Mouse (Mus musculus) hindbrain, embryonic 11.5 days (tissue): ENCODE data around the gene Ifnl2. TPM values are rescaled to one million over a fixed set of nuclear protein-coding genes. Genes with fewer than 3 reads are reported as not detected.

Experiments
- ATAC-seq: fragments of 200-750 bp; cut with Nextera tagmentation; 2 replicates; pipeline ENCODE4 v1.8.0; 2017; ENCODE audit warnings: mild to moderate bottlenecking, moderate TSS enrichment, moderate library complexity; ENCODE audit not compliant: low FRiP score
- DNase-seq: peaks from one replicate; pipeline ENCODE4 v3.0.0-alpha.2; 2015; ENCODE audit warnings: low spot score
- H3K27ac ChIP-seq: fragments of 300-500 bp; sonication (generic); 2 replicates; pipeline ENCODE4 v1.5.1; 2014; ENCODE audit warnings: mild to moderate bottlenecking, low read depth, low read length
- H3K27me3 ChIP-seq: fragments of 300-500 bp; sonication (generic); 2 replicates; pipeline ENCODE4 v1.6.1; 2014; ENCODE audit warnings: mild to moderate bottlenecking, low read length, moderate library complexity, mixed read lengths; ENCODE audit not compliant: control insufficient read depth, insufficient read depth
- H3K36me3 ChIP-seq: fragments of 300-500 bp; sonication (generic); 2 replicates; pipeline ENCODE4 v1.6.1; 2014; ENCODE audit warnings: mild to moderate bottlenecking, low read length, moderate library complexity, mixed read lengths; ENCODE audit not compliant: control insufficient read depth, insufficient read depth
- H3K4me1 ChIP-seq: fragments of 300-500 bp; sonication (generic); replicated peaks from 2 replicates; pipeline ENCODE4 v1.6.1; 2014; ENCODE audit warnings: low read length, mixed read lengths; ENCODE audit not compliant: control insufficient read depth, insufficient read depth
- H3K4me2 ChIP-seq: fragments of 300-500 bp; sonication (generic); replicated peaks from 2 replicates; pipeline ENCODE4 v1.6.1; 2014; ENCODE audit warnings: mild to moderate bottlenecking, low read depth, low read length
- H3K4me3 ChIP-seq: fragments of 300-500 bp; sonication (generic); 2 replicates; pipeline ENCODE4 v1.5.1; 2014; ENCODE audit warnings: low read depth, low read length
- H3K9ac ChIP-seq: fragments of 300-500 bp; sonication (generic); 2 replicates; pipeline ENCODE4 v1.6.1; 2014; ENCODE audit warnings: low read depth, low read length
- H3K9me3 ChIP-seq: fragments of 300-500 bp; sonication (generic); 2 replicates; pipeline ENCODE4 v1.6.1; 2016; ENCODE audit warnings: low read length; ENCODE audit not compliant: control insufficient read depth
- WGBS: fragments of 180-500 bp; shearing (Covaris S2); extraction: QIAGEN DNeasy Blood & Tissue Kit; methylation state at CpG from one replicate; pipeline ENCODE4 v1.1.7; 2014; 5-methylcytosine and 5-hydroxymethylcytosine counted together
- polyA plus RNA-seq: library from polyadenylated mRNA; unstranded; fragments of >200 nt; fragmentation: Nextera tagmentation; extraction: Ambion mirVana; gene quantifications from 2 replicates; pipeline ENCODE4 v1.2.1, GENCODE M21; 2014

Gene Ifnl2
- polyA plus RNA-seq, 1 experiment from 2014 or later, result not detected

DNA sequence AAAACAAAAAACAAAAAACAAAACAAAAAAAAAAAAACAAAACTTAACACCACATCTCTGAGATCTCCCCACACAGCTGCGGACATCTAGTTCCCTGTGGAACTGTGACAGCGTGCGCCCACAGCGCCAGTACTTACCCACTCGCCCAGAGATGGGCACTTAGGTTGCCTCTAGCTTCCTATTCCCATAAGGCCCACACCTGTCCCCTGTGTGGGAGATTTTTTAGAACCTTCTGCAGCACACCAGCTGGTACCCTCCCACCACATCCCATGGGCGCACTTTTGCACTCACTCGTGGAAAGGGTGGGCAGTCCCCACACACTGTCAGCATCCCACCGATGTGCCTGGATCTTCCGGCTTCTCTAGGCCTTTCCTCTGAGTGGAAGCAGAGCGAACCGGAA lies 27.4 kb downstream of the Ifnl2 start:
- no peaks in the 10 kb centered on the region; the same call in 1 of the 2 replicates for H3K27me3 ChIP-seq
- no peak overlapping the region for H3K27ac ChIP-seq
- ATAC-seq (no peak), DNase-seq (no peak)
- H3K4me2 ChIP-seq, result no peak overlapping the region
- H3K4me3 ChIP-seq, result no peak overlapping the region
- 89% methylated on average over 11 of the region's 11 CpGs for WGBS
- H3K36me3 ChIP-seq, result no peaks in the 10 kb centered on the region
- no peaks in the 10 kb centered on the region for H3K9me3 ChIP-seq
- H3K4me1 ChIP-seq, result no peaks in the 10 kb centered on the region
- H3K9ac ChIP-seq, result no peak overlapping the region

GRCm38 (mm10) chr7:28478854-28479253 lies 31.4 kb downstream of the Ifnl2 start:
- Histone ChIP-seq H3K9me3 (no peaks in the 10 kb centered on the region), H3K9ac (no peak overlapping the region), H3K27ac (no peak overlapping the region), H3K4me1 (no peaks in the 10 kb centered on the region), H3K4me2 (no peak overlapping the region), H3K4me3 (no peak overlapping the region), H3K27me3 (no peaks in the 10 kb centered on the region), H3K36me3 (no peaks in the 10 kb centered on the region)
- ATAC-seq (no peak), DNase-seq (no peak)
- WGBS, result 10% methylated on average over 8 of the region's 8 CpGs

DNA sequence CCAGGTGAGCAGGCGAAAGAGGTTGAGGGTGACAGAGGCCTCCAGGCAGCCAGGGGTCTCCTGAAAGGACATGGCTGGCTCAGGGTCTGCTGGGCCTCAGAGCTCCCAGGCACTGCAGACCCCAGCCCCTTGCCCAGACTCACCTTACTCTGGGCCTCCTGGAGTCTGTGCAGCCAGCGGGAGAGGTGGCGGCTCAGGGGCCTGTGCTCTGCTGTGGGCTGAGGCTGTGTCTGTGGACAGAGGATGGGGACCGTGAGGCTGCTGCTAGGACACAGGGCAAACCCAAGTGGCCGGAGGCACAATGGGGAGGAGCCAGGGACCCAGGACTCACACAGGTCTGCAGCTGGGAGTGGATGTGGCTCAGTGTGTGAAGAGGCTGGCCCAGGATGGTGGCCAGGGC lies 32.9 kb downstream of the Ifnl2 start:
- H3K9ac ChIP-seq, result no peak overlapping the region
- H3K4me3 ChIP-seq, result no peak overlapping the region
- no peak overlapping the region for H3K27ac ChIP-seq
- H3K27me3 ChIP-seq, result no peaks in the 10 kb centered on the region
- DNase-seq (no peak), ATAC-seq (no peak)
- no peak overlapping the region for H3K4me2 ChIP-seq
- no peaks in the 10 kb centered on the region for H3K36me3 ChIP-seq
- WGBS, result 85% methylated on average over 5 of the region's 5 CpGs
- H3K4me1 ChIP-seq, result no peaks in the 10 kb centered on the region
- no peaks in the 10 kb centered on the region for H3K9me3 ChIP-seq

DNA sequence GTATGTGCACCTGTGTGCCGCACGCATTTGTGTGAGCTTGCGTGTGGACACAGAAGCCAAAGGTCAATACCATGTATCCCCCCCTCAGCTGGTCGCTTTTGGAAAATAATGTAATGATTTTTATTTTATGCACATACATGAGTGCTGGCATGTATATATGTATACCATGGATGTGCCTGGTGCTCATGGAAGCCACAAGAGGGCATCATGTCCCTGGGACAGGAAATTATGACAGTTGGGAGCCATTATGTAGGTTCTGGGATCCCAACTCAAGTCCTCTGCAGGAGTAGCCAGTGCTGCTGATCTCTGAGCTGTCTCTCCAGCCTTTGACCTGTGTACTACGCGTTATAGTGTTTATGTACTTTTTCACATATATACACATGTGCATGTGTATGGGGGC lies 34.1 kb downstream of the Ifnl2 start:
- Histone ChIP-seq H3K4me1 (no peaks in the 10 kb centered on the region), H3K4me3 (no peak overlapping the region), H3K27me3 (no peaks in the 10 kb centered on the region), H3K27ac (no peak overlapping the region), H3K36me3 (no peaks in the 10 kb centered on the region), H3K4me2 (no peak overlapping the region), H3K9ac (no peak overlapping the region), H3K9me3 (no peaks in the 10 kb centered on the region)
- no peak for DNase-seq
- 87% methylated on average over 6 of the region's 6 CpGs for WGBS
- no peak for ATAC-seq

DNA sequence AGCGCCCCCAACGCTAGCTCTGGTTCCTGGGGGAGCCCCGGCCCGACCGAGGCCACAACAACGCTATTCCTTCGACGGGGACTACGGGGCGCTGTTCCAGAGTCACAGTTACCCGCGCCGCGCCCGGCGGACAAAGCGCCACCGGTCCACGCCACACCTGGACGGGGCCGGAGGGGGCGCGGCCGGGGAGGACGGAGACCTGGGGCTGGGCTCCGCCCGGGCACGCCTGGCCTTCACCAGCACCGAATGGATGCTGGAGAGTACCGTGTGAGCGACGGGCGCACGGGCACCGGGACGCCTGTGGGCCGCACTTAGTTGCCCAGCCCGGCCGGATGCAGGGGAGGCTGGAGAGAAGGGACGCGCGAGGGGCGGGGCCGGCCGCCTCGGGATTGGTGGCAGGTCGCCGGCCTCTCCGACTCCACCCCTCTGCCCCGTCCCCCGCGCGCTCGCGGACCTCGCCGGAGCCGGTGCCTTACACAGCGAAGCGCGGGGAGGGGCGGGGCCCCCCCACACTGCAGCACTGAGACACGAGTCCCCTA lies 43.0 kb downstream of the Ifnl2 start:
- WGBS, result 1% methylated on average over 52 of the region's 63 CpGs
- peak overlapping the region; percentile 67 for H3K4me2 ChIP-seq
- ATAC-seq (peak; percentile 77), DNase-seq (peak; percentile 81)
- peaks cover 7% of the 10 kb centered on the region; the same call in 1 of the 2 replicates for H3K36me3 ChIP-seq
- no peaks in the 10 kb centered on the region for H3K9me3 ChIP-seq
- H3K4me1 ChIP-seq, result no peaks in the 10 kb centered on the region
- H3K9ac ChIP-seq, result peak overlapping the region; percentile 44
- peaks cover 10% of the 10 kb centered on the region for H3K27me3 ChIP-seq
- no peak overlapping the region for H3K27ac ChIP-seq
- peak overlapping the region; percentile 30 for H3K4me3 ChIP-seq

- 15% methylated on average over 40 of the region's 40 CpGs for WGBS
- DNase-seq, result no peak
- H3K4me1 ChIP-seq, result no peaks in the 10 kb centered on the region
Observed at GRCm38 (mm10) chr7:28466721-28467212, 43.5 kb downstream of the Ifnl2 start.

GRCm38 (mm10) chr7:28464416-28465212 lies 45.6 kb downstream of the Ifnl2 start:
- no peak overlapping the region for H3K9ac ChIP-seq
- DNase-seq (peak; percentile 35), ATAC-seq (no peak)
- H3K4me2 ChIP-seq, result no peak overlapping the region
- no peak overlapping the region for H3K4me3 ChIP-seq
- peaks cover 10% of the 10 kb centered on the region for H3K27me3 ChIP-seq
- H3K36me3 ChIP-seq, result peaks cover 13% of the 10 kb centered on the region
- H3K9me3 ChIP-seq, result no peaks in the 10 kb centered on the region
- no peaks in the 10 kb centered on the region for H3K4me1 ChIP-seq
- no peak overlapping the region for H3K27ac ChIP-seq
- 55% methylated on average over 10 of the region's 10 CpGs for WGBS

More at GRCm38 (mm10) chr7:28466721-28467212, 43.5 kb downstream of the Ifnl2 start:
- peaks cover 8% of the 10 kb centered on the region; the same call in 1 of the 2 replicates for H3K36me3 ChIP-seq
- peaks cover 10% of the 10 kb centered on the region for H3K27me3 ChIP-seq
- H3K9me3 ChIP-seq, result no peaks in the 10 kb centered on the region
- peak overlapping the region; percentile 67 for H3K4me2 ChIP-seq
- peak; percentile 34 for ATAC-seq
- peak overlapping the region; percentile 30 for H3K4me3 ChIP-seq
- peak overlapping the region; percentile 44; the same call in 1 of the 2 replicates for H3K9ac ChIP-seq
- no peak overlapping the region for H3K27ac ChIP-seq

DNA sequence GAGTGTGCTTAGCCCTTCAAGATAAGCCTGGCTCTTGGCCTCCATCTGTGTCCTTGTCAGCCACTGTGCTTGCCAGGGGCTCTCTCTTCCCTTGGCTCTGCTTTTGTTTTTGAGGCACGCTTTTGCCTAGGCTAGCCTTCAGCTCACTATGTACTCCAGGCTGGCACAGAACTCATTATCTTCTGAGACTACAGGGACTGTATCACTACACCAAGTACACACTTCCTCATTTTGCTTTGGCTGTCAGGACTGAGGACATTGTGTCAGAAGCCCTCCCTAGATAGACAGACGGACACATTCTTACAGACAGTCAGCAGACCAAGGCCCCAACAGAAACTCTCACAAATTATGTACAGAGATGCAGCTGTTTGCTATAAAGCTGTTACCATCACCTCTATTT lies 47.5 kb downstream of the Ifnl2 start:
- no peak overlapping the region for H3K4me2 ChIP-seq
- 93% methylated on average over 2 of the region's 2 CpGs for WGBS
- no peak overlapping the region for H3K27ac ChIP-seq
- no peak overlapping the region for H3K4me3 ChIP-seq
- H3K27me3 ChIP-seq, result peaks cover 10% of the 10 kb centered on the region
- no peak overlapping the region for H3K9ac ChIP-seq
- no peak for ATAC-seq
- DNase-seq, result no peak
- no peaks in the 10 kb centered on the region for H3K9me3 ChIP-seq
- peaks cover 18% of the 10 kb centered on the region for H3K36me3 ChIP-seq
- H3K4me1 ChIP-seq, result no peaks in the 10 kb centered on the region

DNA sequence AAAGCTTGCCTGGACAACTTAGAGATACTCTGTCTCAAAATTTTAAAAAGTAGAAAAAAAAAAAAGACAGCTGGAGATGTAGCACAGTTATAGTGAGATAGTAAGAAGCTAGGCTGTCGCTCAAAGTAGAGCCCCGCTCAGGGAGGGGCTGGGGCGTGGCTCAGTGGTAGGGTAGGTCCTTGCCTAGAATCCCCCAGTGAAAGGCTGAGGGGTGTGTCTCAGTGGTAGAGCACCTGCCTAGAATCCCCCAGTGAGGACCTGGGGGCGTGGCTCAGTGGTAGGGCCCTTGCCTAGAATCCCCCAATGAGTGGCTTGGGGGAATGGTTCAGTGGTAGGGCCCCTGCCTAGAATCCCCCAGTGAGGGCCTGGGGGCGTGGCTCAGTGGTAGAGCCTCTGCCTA lies 49.9 kb downstream of the Ifnl2 start:
- Histone ChIP-seq H3K4me1 (no peaks in the 10 kb centered on the region), H3K9ac (no peak overlapping the region), H3K27ac (no peak overlapping the region), H3K4me2 (no peak overlapping the region), H3K27me3 (no peaks in the 10 kb centered on the region), H3K4me3 (no peak overlapping the region), H3K36me3 (peaks cover 18% of the 10 kb centered on the region), H3K9me3 (no peaks in the 10 kb centered on the region)
- no peak for DNase-seq
- 96% methylated on average over 5 of the region's 5 CpGs for WGBS
- no peak for ATAC-seq
